Mouse (Mus musculus): ENCODE data around the gene Gpr39. TPM values are rescaled to one million over a fixed set of nuclear protein-coding genes. Genes with fewer than 3 reads are reported as not detected.

Gene Gpr39
- total RNA-seq, 2 experiments from 2014 or later: not detected

GRCm38 (mm10) chr1:125759972-125760695 is 83.3 kb downstream of the Gpr39 start:
- no peak for DNase-seq (ENCODE audit: low spot score in 2 of 2)
- intact Hi-C loops (cut with DNase I): no loop called here

GRCm38 (mm10) chr1:125760696-125761025 is 83.9 kb downstream of the Gpr39 start:
- intact Hi-C loops (cut with DNase I): no loop called here
- DNase-seq (ENCODE audit: low spot score in 2 of 2): peak in 1 of 2 experiments; percentile 5

DNA sequence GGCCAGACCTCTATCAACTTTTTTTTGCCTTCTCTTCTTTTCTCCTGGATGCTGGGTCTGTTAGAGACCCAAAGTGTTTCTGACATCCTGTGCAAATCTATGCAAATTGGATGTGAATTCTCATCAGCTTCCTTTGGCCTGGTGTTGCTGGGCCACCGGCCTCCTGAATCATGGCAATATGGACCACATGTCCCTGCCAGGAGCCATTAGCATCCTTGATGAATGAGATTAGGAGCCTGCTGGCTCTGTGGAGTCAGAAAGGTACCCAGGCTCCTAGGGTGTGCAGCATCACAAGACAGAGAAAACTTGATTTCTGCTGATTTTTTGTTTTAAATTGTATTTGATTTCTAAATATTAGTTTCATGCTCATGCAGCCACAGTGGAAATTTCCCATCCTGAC is 85.3 kb downstream of the Gpr39 start:
- intact Hi-C loops (cut with DNase I): no loop called here
- DNase-seq (ENCODE audit: low spot score in 2 of 2): no peak

GRCm38 (mm10) chr1:125789804-125790203 is 113.0 kb downstream of the Gpr39 start:
- intact Hi-C loops (cut with DNase I): loop anchor here (2.0 to 10.0 kb wide), 4 partner anchors 122 to 1195 kb away; partner anchors contain the start of gene Lypd1
- DNase-seq (ENCODE audit: low spot score in 2 of 2): peak; percentile 66 to 71

DNA sequence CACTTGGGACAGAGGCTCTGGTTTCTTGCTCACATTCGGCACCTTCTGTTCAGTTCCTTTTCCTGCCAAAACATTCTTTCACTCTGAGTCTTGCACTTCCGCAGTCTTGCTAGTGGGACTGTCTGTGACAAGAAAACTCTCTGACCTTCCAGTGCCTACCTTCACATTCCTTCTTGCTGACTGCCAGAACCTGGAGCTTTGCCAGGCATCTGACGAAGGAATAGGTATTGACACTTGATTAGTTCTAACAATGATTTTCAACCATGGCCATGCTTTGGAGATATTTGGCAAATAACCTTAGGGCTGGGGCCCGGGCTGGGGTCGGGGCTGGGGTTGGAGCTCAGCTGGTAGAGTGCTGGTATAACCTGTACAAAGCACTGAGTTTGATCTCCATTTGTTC is 123.7 kb downstream of the Gpr39 start:
- DNase-seq (ENCODE audit: low spot score in 2 of 2): no peak
- intact Hi-C loops (cut with DNase I): no loop called here

- intact Hi-C loops (cut with DNase I): no loop called here
- peak; percentile 4 to 20 for DNase-seq (ENCODE audit: low spot score in 2 of 2)
Observed at GRCm38 (mm10) chr1:125808426-125808825, 131.6 kb downstream of the Gpr39 start.

DNA sequence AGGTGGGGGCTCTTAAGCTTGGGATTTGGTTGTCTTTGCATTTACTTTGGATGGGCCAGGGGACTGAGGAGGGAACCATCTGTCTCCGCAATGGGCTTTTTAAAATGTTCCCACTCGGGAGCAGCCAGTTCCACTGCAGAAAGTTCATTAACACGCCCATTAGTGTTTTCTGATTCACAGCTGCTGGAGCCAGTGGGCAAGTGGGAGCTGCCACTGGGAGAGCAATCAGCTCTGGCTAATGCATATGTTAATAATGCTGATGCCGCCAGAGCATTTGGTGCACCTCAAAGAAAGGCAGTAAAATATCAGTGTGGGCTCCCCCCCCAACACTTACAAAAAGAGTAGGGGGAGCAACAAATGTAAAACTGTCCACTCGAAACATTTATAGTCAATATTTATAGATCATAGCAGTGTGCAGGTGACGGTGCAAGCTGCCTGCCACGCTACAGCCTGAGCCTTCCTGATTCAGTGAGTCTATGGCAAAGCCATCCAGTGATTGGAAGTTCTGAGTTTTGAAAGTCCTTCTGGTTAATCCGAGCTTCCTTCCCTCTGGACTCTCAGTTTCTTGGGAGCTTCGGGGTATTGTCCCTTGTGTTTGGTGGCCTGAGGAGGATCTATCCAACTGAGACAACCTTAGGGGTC is 136.5 kb downstream of the Gpr39 start:
- intact Hi-C loops (cut with DNase I): no loop called here
- DNase-seq (ENCODE audit: low spot score in 2 of 2): no peak

GRCm38 (mm10) chr1:125821101-125821500 is 144.3 kb downstream of the Gpr39 start:
- DNase-seq (ENCODE audit: low spot score in 2 of 2): no peak
- intact Hi-C loops (cut with DNase I): no loop called here

- peak in 1 of 2 experiments; percentile 2 for DNase-seq (ENCODE audit: low spot score in 2 of 2)
- intact Hi-C loops (cut with DNase I): no loop called here
Observed at GRCm38 (mm10) chr1:125823611-125824010, 146.8 kb downstream of the Gpr39 start.

GRCm38 (mm10) chr1:125837507-125837906 is 160.7 kb downstream of the Gpr39 start:
- no peak for DNase-seq (ENCODE audit: low spot score in 2 of 2)
- intact Hi-C loops (cut with DNase I): no loop called here

DNA sequence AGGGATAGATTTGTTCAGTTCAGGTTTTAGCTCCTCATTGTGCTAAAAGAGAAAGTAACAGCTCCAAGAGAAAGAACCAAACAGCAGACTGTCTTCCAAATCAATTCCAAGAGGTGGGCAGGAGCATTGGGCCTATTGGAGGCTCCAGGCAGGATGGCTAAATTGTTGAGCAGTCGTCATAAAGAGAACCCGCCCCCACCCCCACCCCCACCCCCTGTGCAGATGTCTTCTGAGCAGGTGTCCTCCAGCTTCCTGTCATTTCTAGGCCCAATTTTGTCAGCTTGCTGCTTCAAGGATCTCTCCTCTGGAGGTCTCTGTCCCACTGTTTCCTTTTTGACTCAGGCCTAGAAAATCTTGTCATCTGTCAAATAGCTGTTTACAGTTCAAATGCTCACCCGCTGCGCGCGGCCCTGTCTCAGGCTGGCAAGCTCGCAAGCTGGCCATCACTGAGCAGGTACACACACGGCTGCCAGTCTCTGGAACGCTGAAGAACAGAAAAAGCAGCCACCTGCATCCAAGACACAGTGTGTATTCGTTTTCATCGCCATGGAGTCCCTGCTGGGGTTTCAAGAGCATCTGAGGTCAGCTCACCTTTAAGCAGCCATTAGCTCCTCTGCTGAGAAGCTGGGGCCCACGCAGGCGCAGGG is 163.1 kb downstream of the Gpr39 start:
- intact Hi-C loops (cut with DNase I): no loop called here

DNA sequence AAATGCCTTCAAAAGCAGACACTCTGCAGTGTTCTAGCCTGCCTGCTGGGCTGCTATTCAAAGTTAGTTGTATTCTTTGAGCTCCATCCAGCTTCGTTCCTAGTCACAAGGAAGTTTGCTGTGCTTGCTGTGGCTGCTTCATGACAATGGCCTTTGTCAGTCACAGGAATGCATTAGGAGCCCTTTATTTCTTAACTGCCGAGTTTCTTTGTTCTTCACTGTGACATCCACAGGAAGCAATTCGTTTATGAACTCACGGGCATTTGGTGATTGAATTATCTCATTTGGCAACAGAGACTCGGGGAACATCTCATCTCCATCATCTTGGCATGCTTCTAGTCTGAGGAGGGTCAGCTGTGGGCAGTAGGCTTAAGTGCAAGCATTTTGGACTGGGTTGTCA is 177.9 kb downstream of the Gpr39 start:
- intact Hi-C loops (cut with DNase I): no loop called here
- DNase-seq (ENCODE audit: low spot score in 2 of 2): no peak

More for the DNA sequence above, 163.1 kb downstream of the Gpr39 start:
- DNase-seq (ENCODE audit: low spot score in 2 of 2): no peak

DNA sequence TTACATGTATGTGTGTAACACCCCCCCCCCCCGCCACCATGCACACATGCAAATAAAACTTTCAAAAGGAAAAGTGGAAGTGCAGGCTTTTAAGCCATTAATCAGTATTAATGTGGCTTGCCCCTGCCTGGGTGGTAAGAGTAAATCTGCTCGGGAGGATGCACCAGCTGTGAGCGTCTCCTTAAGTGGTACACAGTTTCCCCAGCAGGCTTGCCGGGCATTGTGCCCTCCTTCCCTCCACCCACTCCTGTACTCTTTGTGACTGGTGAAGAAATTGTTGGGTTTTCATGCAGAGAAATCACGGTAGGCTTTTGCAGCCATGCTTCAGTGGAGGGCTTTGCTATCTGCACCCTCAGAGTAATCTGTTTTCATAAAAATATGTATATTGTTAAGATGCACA is 181.8 kb downstream of the Gpr39 start:
- intact Hi-C loops (cut with DNase I): no loop called here
- DNase-seq (ENCODE audit: low spot score in 2 of 2): peak in 1 of 2 experiments; percentile 65

DNA sequence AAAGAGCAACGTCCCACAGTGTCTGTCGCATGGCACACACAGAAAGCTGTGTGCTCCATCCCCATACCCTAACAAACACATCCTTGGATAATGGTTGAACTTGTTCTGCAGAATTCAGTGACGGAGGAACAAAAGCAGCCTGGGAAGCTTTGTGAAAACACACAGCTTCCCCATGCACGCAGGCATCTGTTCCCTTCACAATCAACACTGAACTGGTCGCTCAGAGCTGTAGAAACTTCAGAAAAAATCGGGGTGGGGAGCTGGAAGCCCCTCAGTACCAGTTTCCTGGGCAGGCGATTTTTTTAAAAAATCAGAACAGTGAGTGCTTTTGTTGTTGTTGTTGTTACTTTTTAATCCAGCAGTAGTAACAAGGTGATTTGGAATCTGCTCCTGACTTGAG is 193.3 kb downstream of the Gpr39 start:
- DNase-seq (ENCODE audit: low spot score in 2 of 2): no peak

DNA sequence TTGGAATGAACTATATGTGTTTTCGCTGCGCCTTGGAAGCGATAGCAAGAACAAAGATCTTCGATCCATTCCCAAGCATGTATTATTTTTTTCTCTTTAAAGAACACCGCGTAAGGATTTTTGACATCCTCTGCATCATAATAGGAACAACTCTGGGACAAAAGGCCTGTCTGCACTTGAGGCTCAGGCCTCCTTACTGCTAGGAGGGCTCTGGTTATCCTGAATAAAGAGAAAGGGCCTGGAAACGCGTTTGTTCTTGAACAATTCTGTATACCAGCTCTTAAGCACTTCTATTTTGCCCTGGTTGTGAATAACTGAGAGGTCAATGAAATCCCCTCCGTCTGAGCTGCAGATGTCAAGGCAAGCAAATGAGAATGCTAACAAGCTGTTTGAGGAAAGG is 216.4 kb downstream of the Gpr39 start:
- DNase-seq (ENCODE audit: low spot score in 2 of 2): no peak
- intact Hi-C loops (cut with DNase I): no loop called here

More for the DNA sequence above, 193.3 kb downstream of the Gpr39 start:
- intact Hi-C loops (cut with DNase I): no loop called here

- DNase-seq (ENCODE audit: low spot score in 2 of 2): peak; percentile 4 to 20
- intact Hi-C loops (cut with DNase I): loop anchor here (5.0 kb wide), 1 partner anchor 118 kb away; no protein-coding TSS in a partner anchor
Observed at GRCm38 (mm10) chr1:125910211-125910870, 233.5 kb downstream of the Gpr39 start.

DNA sequence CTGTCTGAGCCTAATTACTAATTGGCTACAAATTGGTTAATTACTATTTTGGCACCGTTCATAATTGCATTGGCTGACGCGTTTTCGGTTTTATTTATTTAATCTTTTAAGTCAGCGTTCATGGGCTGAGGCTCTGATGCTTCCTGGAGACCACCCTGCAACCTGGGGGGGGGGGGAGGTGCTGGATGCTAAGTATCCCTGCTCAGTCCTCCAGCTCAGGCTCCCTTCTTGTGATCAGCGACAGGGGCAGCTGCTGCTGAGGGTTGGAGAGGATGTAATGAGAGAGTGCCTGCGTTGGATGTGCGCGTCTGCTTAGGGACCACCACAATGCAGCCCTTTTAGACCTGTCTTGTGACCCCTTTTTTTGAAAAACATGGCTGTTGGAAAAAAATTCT is 234.1 kb downstream of the Gpr39 start:
- intact Hi-C loops (cut with DNase I): loop anchor here (5.0 kb wide), 1 partner anchor 119 kb away; no protein-coding TSS in a partner anchor

DNA sequence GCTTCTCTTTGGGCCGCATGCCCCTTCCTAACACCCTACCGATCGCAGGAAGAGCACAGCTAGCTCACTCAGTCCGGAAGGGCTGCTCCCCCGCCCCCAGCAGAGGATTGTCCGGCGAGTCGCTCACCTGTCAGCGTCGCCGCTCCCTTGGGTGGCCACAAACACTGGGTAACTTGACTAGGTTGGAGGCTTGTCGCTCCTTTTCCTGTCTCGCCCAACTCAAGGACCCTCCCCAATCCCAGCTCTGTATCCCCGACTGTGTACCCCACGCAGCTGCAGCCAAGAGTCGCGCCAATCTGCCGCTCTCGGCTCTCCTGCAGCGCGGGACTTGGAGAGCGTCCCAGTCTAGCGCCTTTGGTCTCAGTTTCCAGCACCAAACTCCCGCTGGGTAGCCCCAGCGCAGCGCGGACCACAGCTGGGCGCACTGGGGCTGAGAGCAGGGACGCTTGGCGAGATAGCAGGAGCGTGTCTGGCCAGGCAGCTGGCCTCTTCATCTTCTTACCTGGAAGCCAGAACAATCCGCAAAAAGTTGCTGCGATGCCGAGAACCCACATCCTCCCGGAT is 234.6 kb downstream of the Gpr39 start:
- peak; percentile 51 to 52 for DNase-seq (ENCODE audit: low spot score in 2 of 2)
- intact Hi-C loops (cut with DNase I): loop anchor here (5.0 kb wide), 1 partner anchor 119 kb away; no protein-coding TSS in a partner anchor

More for the DNA sequence above, 234.1 kb downstream of the Gpr39 start:
- no peak for DNase-seq (ENCODE audit: low spot score in 2 of 2)

DNA sequence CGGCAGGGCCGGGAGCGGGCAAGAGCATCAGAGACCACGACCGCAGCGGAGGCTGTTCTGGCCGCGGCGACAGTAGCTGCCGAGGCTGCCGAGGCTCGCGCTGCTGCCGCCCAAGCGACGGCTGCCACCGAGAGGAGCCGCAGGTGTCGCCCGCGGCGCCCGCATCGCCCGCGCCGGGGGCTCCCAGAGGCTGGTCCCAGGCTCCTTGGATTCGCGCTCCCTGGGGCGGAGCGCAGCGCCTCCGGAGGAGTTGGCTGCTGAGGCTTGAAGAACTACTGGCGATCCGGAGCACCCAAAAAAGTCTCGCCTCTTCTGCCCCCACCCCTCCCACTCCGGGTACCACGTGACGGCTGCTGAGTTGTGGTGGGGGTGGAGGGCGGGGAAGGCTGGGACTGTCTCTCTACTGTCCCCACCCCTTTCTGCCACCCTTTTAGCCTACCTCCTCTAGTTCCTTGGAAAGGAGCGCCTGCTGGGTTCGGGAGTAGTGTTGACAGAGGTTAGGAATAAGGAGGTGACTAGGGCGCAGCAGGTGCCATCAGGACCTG is 235.2 kb downstream of the Gpr39 start:
- intact Hi-C loops (cut with DNase I): loop anchor here (2.0 to 5.0 kb wide), 2 partner anchors 120 to 519 kb away; no protein-coding TSS in a partner anchor
- peak; percentile 56 to 68 for DNase-seq (ENCODE audit: low spot score in 2 of 2)
